Mouse (Mus musculus): ENCODE measurements around the gene Trim63.

DNA sequence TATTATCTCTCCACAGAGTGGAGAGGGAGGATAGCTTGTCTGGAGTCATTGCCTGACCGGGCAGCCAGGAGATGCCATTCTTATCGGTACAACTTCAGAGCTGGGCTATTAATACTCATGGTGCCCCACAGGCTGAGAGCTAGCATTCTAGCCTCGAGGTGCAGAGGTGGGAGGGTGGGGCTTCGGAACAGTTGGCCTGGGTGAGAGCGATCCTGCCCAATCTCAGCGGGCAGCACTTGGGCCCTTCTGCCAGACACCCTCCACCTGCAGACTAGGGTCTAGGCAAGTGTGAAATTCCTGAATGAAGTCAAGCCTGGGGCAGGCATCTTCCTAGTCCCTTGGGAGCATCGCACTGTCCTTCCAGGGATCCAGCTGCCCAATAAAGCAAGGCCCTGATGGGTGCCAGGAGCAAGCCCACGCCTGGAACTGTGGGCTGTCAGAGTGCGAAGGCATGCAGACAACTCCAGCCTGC lies 21.2 kb upstream of the Trim63 start:
- TF ChIP-seq CTCF (IDR thresholded peaks at IDR 0.05; ENCODE audit: control insufficient read depth, insufficient read depth, insufficient read length) (no peak), MAX (IDR thresholded peaks at IDR 0.05) (no peak)
